Mouse (Mus musculus): ENCODE results near the gene Ppih. TPM values are rescaled to one million over a fixed set of nuclear protein-coding genes. Genes with fewer than 3 reads are reported as not detected.

Gene Ppih
- 45.2 and 52.6 TPM in 2 replicates for polyA plus RNA-seq (2014; fragmentation: Nextera tagmentation; extraction: Ambion mirVana)

DNA sequence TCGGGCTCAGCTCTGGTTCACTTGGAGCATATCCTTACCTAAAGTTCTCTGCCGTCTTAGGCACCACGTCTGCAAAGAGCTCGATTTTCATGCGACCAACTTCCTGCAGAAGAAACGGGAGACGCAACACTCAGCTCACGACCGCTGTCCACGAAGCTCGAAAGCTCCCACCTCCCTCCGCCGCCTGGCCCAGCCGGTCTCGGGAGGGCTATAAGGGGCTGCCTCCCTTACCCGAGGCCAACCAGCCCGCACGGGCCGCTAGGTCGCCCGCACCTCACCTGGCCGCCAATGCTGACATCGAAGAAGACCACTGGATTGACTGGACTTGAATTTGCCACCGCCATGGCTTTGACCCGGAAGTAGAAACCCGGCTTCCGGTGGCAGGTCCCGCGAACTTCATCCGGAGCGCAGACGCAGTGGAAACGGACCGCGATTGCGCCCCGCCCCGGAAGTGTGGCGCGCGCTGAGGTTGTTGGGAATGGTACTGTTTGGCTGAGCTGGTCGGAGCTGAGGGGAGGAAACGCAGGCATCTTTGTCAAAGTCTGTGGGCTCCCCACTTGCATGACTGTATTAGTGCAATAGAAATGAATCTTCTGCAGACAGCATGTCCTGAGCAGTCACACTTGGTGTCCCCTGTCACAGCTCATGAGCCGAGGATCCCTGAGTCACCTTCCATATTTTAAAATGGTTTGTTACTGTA is at the start of gene Ppih:
Gene Ppih, minus strand, starts transcription at position 416 of the 700 bp plus-strand sequence.
- H3K9ac ChIP-seq (ENCODE audit: low read length) = peak within 1 kb of the TSS; percentile 72
- H3K4me1 ChIP-seq (ENCODE audit: control insufficient read depth in 2 of 2, insufficient read depth in 2 of 2, low read length in 2 of 2) = peaks cover 9 to 14% of the 10 kb centered on the region in 2 experiments
- H3K27ac ChIP-seq (replicated peaks in 1 of 2; ENCODE audit: control insufficient read depth in 1 of 2, insufficient read depth in 1 of 2, low read depth in 2 of 2, low read length in 2 of 2) = peak within 1 kb of the TSS; percentile 56 to 81
- H3K4me2 ChIP-seq (ENCODE audit: low read length) = peak within 1 kb of the TSS; percentile 94
- H3K36me3 ChIP-seq (ENCODE audit: control insufficient read depth, insufficient read depth, low read length) = peaks cover 33% of the 10 kb centered on the region
- H3K27me3 ChIP-seq (ENCODE audit: control insufficient read depth, insufficient read depth, low read length) = no peaks in the 10 kb centered on the region
- 1% methylated on average over 44 of the region's 44 CpGs for WGBS
- no peaks in the 10 kb centered on the region for H3K9me3 ChIP-seq (ENCODE audit: control insufficient read depth, low read length)
- peak within 1 kb of the TSS; percentile 65 to 76 for H3K4me3 ChIP-seq (ENCODE audit: control insufficient read depth in 1 of 2, insufficient read depth in 1 of 2, low read depth in 1 of 2, low read length in 2 of 2)
- peak; percentile 91 for ATAC-seq (ENCODE audit: insufficient number of reproducible peaks, insufficient read depth, low FRiP score, low read depth)

DNA sequence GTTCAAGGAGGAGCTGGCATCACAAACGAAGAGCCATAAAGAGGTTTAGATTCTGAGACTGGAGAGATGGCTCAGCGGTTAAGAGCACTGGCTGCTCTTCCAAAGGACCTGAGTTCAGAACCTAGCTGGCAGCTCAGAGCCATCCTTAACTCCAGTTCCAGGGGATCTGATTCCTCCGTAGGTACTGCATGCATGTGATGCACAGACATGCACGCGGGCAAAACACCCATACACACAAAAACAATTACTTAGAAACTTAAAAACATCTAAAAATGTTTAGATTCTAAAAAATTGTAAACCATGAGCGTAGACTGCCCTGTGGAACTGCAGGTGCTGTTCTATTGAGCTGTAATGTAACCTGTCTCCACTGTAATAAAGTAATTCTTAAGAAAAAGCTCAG is 49.1 kb upstream of the Ppih start:
- H3K27me3 ChIP-seq (ENCODE audit: control insufficient read depth, insufficient read depth, low read length) = no peaks in the 10 kb centered on the region
- H3K4me1 ChIP-seq (ENCODE audit: control insufficient read depth in 2 of 2, insufficient read depth in 2 of 2, low read length in 2 of 2) = no peaks in the 10 kb centered on the region
- no peak for ATAC-seq (ENCODE audit: insufficient number of reproducible peaks, insufficient read depth, low FRiP score, low read depth)
- 86% methylated on average over 6 of the region's 6 CpGs for WGBS
- H3K36me3 ChIP-seq (ENCODE audit: control insufficient read depth, insufficient read depth, low read length) = no peaks in the 10 kb centered on the region
- H3K27ac ChIP-seq (replicated peaks in 1 of 2; ENCODE audit: control insufficient read depth in 1 of 2, insufficient read depth in 1 of 2, low read depth in 2 of 2, low read length in 2 of 2) = no peak overlapping the region
- no peak overlapping the region for H3K9ac ChIP-seq (ENCODE audit: low read length)
- H3K9me3 ChIP-seq (ENCODE audit: control insufficient read depth, low read length) = 0 out of 2 replicates have a peak, but pooled peaks cover 3% of the 10 kb centered on the region
- no peak overlapping the region for H3K4me3 ChIP-seq (ENCODE audit: control insufficient read depth in 1 of 2, insufficient read depth in 1 of 2, low read depth in 1 of 2, low read length in 2 of 2)
- H3K4me2 ChIP-seq (ENCODE audit: low read length) = no peak overlapping the region

DNA sequence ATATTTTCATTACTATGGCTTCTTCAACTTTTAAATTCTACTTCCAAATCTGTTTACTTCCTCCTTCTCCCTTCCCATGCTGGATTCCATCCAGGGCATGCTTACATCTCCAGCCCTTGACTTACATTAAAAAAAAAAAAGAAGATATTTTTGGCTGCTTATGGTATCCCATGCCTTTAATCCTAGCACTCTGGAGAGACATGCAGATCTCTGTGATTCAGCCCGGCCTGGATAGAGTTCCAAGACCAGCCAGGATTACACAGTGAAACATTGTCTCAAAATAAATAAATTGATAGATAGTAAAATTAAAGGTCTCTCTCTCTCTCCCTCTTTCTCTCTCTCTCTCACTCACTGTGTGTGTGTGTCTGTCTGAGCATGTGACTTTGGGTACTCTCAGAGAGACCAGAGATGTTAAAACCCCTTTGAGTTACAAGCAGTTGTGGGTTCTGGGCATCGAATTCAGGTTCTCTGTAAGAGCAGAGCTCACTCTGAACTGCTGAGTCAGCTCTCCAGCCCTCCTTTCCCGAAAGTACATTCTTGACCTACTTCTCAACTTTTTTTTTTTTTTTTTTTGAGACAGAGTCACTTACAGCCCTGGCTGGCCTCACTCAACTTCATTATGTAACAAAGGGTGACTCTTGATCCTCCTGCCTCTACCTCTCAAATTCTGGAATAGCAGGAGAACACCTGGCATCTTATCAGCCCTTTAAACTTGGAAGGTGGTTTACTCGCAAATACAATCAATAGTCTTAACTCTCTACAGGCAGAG is 46.6 kb upstream of the Ppih start:
- 45% methylated on average over 4 of the region's 4 CpGs for WGBS
- no peaks in the 10 kb centered on the region for H3K9me3 ChIP-seq (ENCODE audit: control insufficient read depth, low read length)
- H3K4me2 ChIP-seq (ENCODE audit: low read length) = no peak overlapping the region
- no peaks in the 10 kb centered on the region for H3K4me1 ChIP-seq (ENCODE audit: control insufficient read depth in 2 of 2, insufficient read depth in 2 of 2, low read length in 2 of 2)
- no peak overlapping the region for H3K9ac ChIP-seq (ENCODE audit: low read length)
- no peak for ATAC-seq (ENCODE audit: insufficient number of reproducible peaks, insufficient read depth, low FRiP score, low read depth)
- H3K27ac ChIP-seq (replicated peaks in 1 of 2; ENCODE audit: control insufficient read depth in 1 of 2, insufficient read depth in 1 of 2, low read depth in 2 of 2, low read length in 2 of 2) = no peak overlapping the region
- H3K4me3 ChIP-seq (ENCODE audit: control insufficient read depth in 1 of 2, insufficient read depth in 1 of 2, low read depth in 1 of 2, low read length in 2 of 2) = no peak overlapping the region
- no peaks in the 10 kb centered on the region for H3K27me3 ChIP-seq (ENCODE audit: control insufficient read depth, insufficient read depth, low read length)
- H3K36me3 ChIP-seq (ENCODE audit: control insufficient read depth, insufficient read depth, low read length) = no peaks in the 10 kb centered on the region

DNA sequence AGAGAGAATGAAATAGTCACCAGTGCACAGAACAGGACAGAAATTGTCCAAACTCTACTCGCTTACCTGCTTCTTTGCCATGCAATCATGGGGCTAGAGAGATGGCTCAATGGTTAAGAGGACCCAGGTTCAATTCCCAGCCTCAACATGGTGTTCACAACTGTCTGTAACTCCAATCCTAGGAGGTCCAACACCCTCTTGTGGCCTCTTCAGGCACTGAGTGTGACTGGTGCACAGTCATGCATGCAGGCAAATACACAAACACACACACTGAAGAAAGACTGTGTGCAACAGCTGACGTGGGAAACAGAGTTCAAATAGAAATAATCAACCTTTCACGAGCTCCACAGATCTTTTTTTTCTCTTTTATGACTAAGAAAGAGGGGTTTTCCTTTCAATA is 41.9 kb upstream of the Ppih start:
- Histone ChIP-seq H3K36me3 (ENCODE audit: control insufficient read depth, insufficient read depth, low read length) (no peaks in the 10 kb centered on the region), H3K4me2 (ENCODE audit: low read length) (no peak overlapping the region), H3K27ac (replicated peaks in 1 of 2; ENCODE audit: control insufficient read depth in 1 of 2, insufficient read depth in 1 of 2, low read depth in 2 of 2, low read length in 2 of 2) (no peak overlapping the region), H3K4me3 (ENCODE audit: control insufficient read depth in 1 of 2, insufficient read depth in 1 of 2, low read depth in 1 of 2, low read length in 2 of 2) (no peak overlapping the region), H3K4me1 (ENCODE audit: control insufficient read depth in 2 of 2, insufficient read depth in 2 of 2, low read length in 2 of 2) (no peaks in the 10 kb centered on the region), H3K9me3 (ENCODE audit: control insufficient read depth, low read length) (0 out of 2 replicates have a peak, but pooled peaks cover 3% of the 10 kb centered on the region), H3K27me3 (ENCODE audit: control insufficient read depth, insufficient read depth, low read length) (no peaks in the 10 kb centered on the region), H3K9ac (ENCODE audit: low read length) (no peak overlapping the region)
- 76% methylated on average over 3 of the region's 3 CpGs for WGBS
- no peak for ATAC-seq (ENCODE audit: insufficient number of reproducible peaks, insufficient read depth, low FRiP score, low read depth)

DNA sequence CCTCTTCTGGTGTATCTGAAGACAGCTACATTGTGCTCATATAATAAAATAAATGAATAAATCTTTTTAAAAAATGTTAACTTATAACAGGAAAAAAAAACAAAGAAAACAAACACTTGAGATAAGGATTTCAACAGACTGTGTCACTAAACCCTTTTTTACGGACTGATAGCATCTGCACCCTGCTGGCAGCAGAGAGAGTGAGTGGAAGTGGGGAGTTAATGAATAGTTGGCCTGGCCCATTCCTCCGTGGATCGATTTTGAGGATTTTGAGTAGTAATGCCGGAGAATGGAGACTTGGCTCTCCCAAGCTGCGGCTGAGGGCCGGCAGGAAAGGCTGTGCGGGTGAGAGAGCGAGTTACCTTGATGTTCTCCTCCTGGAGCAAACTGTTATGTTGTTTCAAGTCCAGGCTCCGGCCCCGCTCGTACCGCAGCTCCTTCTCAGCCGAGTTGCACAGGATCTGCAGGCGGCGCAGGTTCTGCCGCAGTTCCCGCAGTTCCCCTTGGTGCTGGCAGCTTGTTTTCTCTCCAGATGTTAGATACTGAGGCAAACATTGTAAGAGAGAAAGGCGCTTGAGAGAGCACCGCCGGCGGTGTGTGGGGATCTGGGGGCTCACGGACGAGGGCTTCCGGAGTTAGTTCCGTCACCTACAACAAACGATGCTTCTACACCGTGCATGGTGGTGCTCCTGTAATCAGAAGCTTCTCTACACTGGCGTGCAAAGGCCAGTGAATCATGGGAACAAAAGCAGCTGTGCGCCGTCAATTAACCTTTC is 39.0 kb upstream of the Ppih start:
- H3K9me3 ChIP-seq (ENCODE audit: control insufficient read depth, low read length) = 0 out of 2 replicates have a peak, but pooled peaks cover 3% of the 10 kb centered on the region
- H3K4me1 ChIP-seq (ENCODE audit: control insufficient read depth in 2 of 2, insufficient read depth in 2 of 2, low read length in 2 of 2) = no peaks in the 10 kb centered on the region
- peak overlapping the region; percentile 42 to 45 for H3K4me3 ChIP-seq (ENCODE audit: control insufficient read depth in 1 of 2, insufficient read depth in 1 of 2, low read depth in 1 of 2, low read length in 2 of 2)
- peak overlapping the region; percentile 72 for H3K4me2 ChIP-seq (ENCODE audit: low read length)
- 6% methylated on average over 30 of the region's 30 CpGs for WGBS
- H3K36me3 ChIP-seq (ENCODE audit: control insufficient read depth, insufficient read depth, low read length) = no peaks in the 10 kb centered on the region
- no peak for ATAC-seq (ENCODE audit: insufficient number of reproducible peaks, insufficient read depth, low FRiP score, low read depth)
- H3K27me3 ChIP-seq (ENCODE audit: control insufficient read depth, insufficient read depth, low read length) = peaks cover 3% of the 10 kb centered on the region; the same call in 1 of the 2 replicates
- peak overlapping the region; percentile 70 for H3K9ac ChIP-seq (ENCODE audit: low read length)
- H3K27ac ChIP-seq (replicated peaks in 1 of 2; ENCODE audit: control insufficient read depth in 1 of 2, insufficient read depth in 1 of 2, low read depth in 2 of 2, low read length in 2 of 2) = peak overlapping the region in 1 of 2 experiments; percentile 48; a peak in 2 of 4 replicates

DNA sequence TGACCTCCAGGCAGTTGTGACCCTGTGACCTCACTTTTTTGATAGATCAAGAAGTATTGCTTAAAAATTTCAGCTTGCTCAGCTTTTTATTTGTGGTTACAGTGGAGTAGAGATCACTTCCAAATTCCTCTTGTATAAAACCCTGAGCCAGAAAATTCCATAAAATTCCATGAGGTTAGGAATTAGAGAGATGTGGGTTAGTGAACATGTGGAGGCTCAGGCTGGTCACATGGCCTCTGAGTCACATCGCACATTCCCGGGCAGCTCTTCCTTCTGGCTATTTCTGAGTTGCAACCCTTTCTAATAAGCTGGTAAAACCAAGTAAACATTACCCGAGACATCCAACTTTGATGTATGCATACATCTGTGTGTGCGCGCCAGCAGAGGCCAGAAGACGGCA is 25.2 kb upstream of the Ppih start:
- Histone ChIP-seq H3K27ac (replicated peaks in 1 of 2; ENCODE audit: control insufficient read depth in 1 of 2, insufficient read depth in 1 of 2, low read depth in 2 of 2, low read length in 2 of 2) (no peak overlapping the region), H3K36me3 (ENCODE audit: control insufficient read depth, insufficient read depth, low read length) (no peaks in the 10 kb centered on the region), H3K4me1 (ENCODE audit: control insufficient read depth in 2 of 2, insufficient read depth in 2 of 2, low read length in 2 of 2) (no peaks in the 10 kb centered on the region; a peak in 1 of 4 replicates), H3K27me3 (ENCODE audit: control insufficient read depth, insufficient read depth, low read length) (no peaks in the 10 kb centered on the region), H3K4me2 (ENCODE audit: low read length) (no peak overlapping the region), H3K9me3 (ENCODE audit: control insufficient read depth, low read length) (no peaks in the 10 kb centered on the region), H3K4me3 (ENCODE audit: control insufficient read depth in 1 of 2, insufficient read depth in 1 of 2, low read depth in 1 of 2, low read length in 2 of 2) (no peak overlapping the region), H3K9ac (ENCODE audit: low read length) (no peak overlapping the region)
- no peak for ATAC-seq (ENCODE audit: insufficient number of reproducible peaks, insufficient read depth, low FRiP score, low read depth)
- WGBS = 94% methylated on average over 6 of the region's 6 CpGs

DNA sequence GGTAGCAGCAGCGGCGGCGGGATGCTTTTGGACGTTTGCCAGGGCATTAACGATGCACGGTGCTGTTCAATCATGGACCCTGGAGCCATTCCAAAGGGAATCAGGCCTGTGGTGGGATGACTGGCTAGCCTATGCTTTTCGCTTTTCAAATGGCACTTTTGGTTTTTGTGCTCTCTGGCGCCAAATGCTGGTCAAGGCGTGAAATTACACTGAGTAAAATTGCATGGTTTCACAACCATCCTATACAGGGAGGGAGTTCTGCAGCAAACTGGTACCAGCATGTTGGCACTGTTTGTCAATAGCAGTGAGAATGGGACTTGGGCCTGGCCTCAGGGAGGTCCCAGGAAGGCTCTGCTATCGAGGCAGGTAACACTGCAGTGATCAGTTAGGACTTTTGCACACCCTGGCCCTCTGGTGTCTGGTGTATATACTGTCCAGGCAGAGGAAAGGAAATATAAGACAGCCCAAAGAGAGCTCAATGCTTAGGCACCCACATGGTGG is 18.6 kb upstream of the Ppih start:
- 7% methylated on average over 10 of the region's 10 CpGs for WGBS
- no peaks in the 10 kb centered on the region for H3K36me3 ChIP-seq (ENCODE audit: control insufficient read depth, insufficient read depth, low read length)
- H3K27ac ChIP-seq (replicated peaks in 1 of 2; ENCODE audit: control insufficient read depth in 1 of 2, insufficient read depth in 1 of 2, low read depth in 2 of 2, low read length in 2 of 2) = no peak overlapping the region
- no peaks in the 10 kb centered on the region for H3K27me3 ChIP-seq (ENCODE audit: control insufficient read depth, insufficient read depth, low read length)
- H3K9ac ChIP-seq (ENCODE audit: low read length) = no peak overlapping the region
- H3K4me1 ChIP-seq (ENCODE audit: control insufficient read depth in 2 of 2, insufficient read depth in 2 of 2, low read length in 2 of 2) = 0 out of 4 replicates have a peak, but pooled peaks cover 0 to 2% of the 10 kb centered on the region in 2 experiments
- H3K4me2 ChIP-seq (ENCODE audit: low read length) = no peak overlapping the region
- no peaks in the 10 kb centered on the region for H3K9me3 ChIP-seq (ENCODE audit: control insufficient read depth, low read length)
- no peak overlapping the region for H3K4me3 ChIP-seq (ENCODE audit: control insufficient read depth in 1 of 2, insufficient read depth in 1 of 2, low read depth in 1 of 2, low read length in 2 of 2)
- no peak for ATAC-seq (ENCODE audit: insufficient number of reproducible peaks, insufficient read depth, low FRiP score, low read depth)
